Comparison of ENCODE assay signal across 20 mouse cellular contexts in genomic region chr1:191268797-191269647, GRCm38 (mm10). TPM values are rescaled to one million over a fixed set of nuclear protein-coding genes. Genes with fewer than 3 reads are reported as not detected.
DNase-seq lines count a peak whose midpoint lies in the region; ATAC-seq and TF ChIP-seq lines count a peak whose summit lies in the region.
"Had no signal": no experiment of that assay in that cellular context is flagged by ENCODE, and none has a peak within 500 bp of the region (broad histone marks: within the 10 kb centered on the region; RNA-seq: fewer than 3 reads in every experiment).

No protein-coding gene starts in this region.

- no peak for TF ChIP-seq CTCF in heart, adult 2 months (IDR thresholded peaks at IDR 0.05)
- no peak for TF ChIP-seq CTCF in left cerebral cortex, adult 2 months (IDR thresholded peaks at IDR 0.05)

- H3K27ac ChIP-seq in heart, adult 2 months = no peak overlapping the region
- H3K27ac ChIP-seq in left cerebral cortex, adult 2 months = 0 out of 2 replicates have a peak overlapping the region, but pooled peaks have one; percentile 26
- no peak overlapping the region for H3K27ac ChIP-seq in limb, embryonic 13.5 days
- H3K27ac ChIP-seq: embryonic facial prominence, embryonic 12.5 days; hindbrain, embryonic 15.5 days; liver, embryonic 13.5 days; midbrain, embryonic 12.5 days had no signal

- TF ChIP-seq EP300 in heart, adult 2 months (IDR thresholded peaks at IDR 0.05; ENCODE audit: insufficient read depth, low read depth, low read length) = no peak

- DNase-seq in heart, adult 2 months = no peak
- no peak for DNase-seq in heart, postnatal 36 days
- no peak for DNase-seq in left cerebral cortex, adult 2 months (ENCODE audit: extremely low spot score in 1 of 2, low spot score in 2 of 2)
- no peak for DNase-seq in left cerebral cortex, adult 9 months (ENCODE audit: low spot score in 2 of 2)
- DNase-seq in NIH3T3 (ENCODE audit: low read depth) = peak; percentile 75
- no peak for DNase-seq in cerebellum, adult 11 months
- DNase-seq in Muller cell, postnatal 12 days (ENCODE audit: inconsistent ontology term) = no peak
- DNase-seq: adrenal gland, adult 8-10 months; cerebellum, adult 8-10 months; liver, embryonic 13.5 days; lung, postnatal 10 days; right cerebral cortex, postnatal 4 days; thymus, postnatal 25 days had no signal

- ATAC-seq in limb, embryonic 13.5 days (ENCODE audit: low FRiP score, low read depth) = no peak
- ATAC-seq: forebrain, embryonic 16.5 days had no signal

- H3K36me3 ChIP-seq in heart, adult 2 months (ENCODE audit: control insufficient read depth, insufficient read depth, low read length) = no peaks in the 10 kb centered on the region
- H3K36me3 ChIP-seq in limb, embryonic 13.5 days = no peaks in the 10 kb centered on the region
- H3K36me3 ChIP-seq: embryonic facial prominence, embryonic 12.5 days; hindbrain, embryonic 15.5 days; kidney, embryonic 15.5 days; liver, embryonic 13.5 days; midbrain, embryonic 12.5 days had no signal

- no peaks in the 10 kb centered on the region for H3K79me2 ChIP-seq in heart, adult 2 months (replicated peaks; ENCODE audit: control insufficient read depth, insufficient read depth, low read length)

- no peak overlapping the region for H3K4me3 ChIP-seq in heart, adult 2 months
- H3K4me3 ChIP-seq in left cerebral cortex, adult 2 months = no peak overlapping the region
- H3K4me3 ChIP-seq in limb, embryonic 13.5 days = no peak overlapping the region
- H3K4me3 ChIP-seq: embryonic facial prominence, embryonic 12.5 days; hindbrain, embryonic 15.5 days; kidney, embryonic 15.5 days; liver, embryonic 13.5 days; midbrain, embryonic 12.5 days had no signal

- no peaks in the 10 kb centered on the region for H3K9me3 ChIP-seq in limb, embryonic 13.5 days
- H3K9me3 ChIP-seq: embryonic facial prominence, embryonic 12.5 days; hindbrain, embryonic 15.5 days; kidney, embryonic 15.5 days; liver, embryonic 13.5 days; midbrain, embryonic 12.5 days had no signal

- no peaks in the 10 kb centered on the region for H3K27me3 ChIP-seq in heart, adult 2 months (ENCODE audit: control insufficient read depth, insufficient read depth, low read length)
- no peaks in the 10 kb centered on the region for H3K27me3 ChIP-seq in limb, embryonic 13.5 days
- H3K27me3 ChIP-seq: embryonic facial prominence, embryonic 12.5 days; hindbrain, embryonic 15.5 days; kidney, embryonic 15.5 days; midbrain, embryonic 12.5 days had no signal

- peaks cover 4% of the 10 kb centered on the region; the same call in 1 of the 2 replicates for H3K4me1 ChIP-seq in heart, adult 2 months (ENCODE audit: control insufficient read depth, insufficient read depth, low read length)
- H3K4me1 ChIP-seq in limb, embryonic 13.5 days = peaks cover 24% of the 10 kb centered on the region
- H3K4me1 ChIP-seq: hindbrain, embryonic 15.5 days; liver, embryonic 13.5 days; midbrain, embryonic 12.5 days had no signal

- H3K9ac ChIP-seq in heart, adult 2 months (ENCODE audit: low read depth, low read length) = peak overlapping the region; percentile 19; the same call in 1 of the 2 replicates
- H3K9ac ChIP-seq in limb, embryonic 13.5 days = 0 out of 2 replicates have a peak overlapping the region, but pooled peaks have one; percentile 25
- H3K9ac ChIP-seq: embryonic facial prominence, embryonic 12.5 days; hindbrain, embryonic 15.5 days; kidney, embryonic 15.5 days; liver, embryonic 13.5 days; midbrain, embryonic 12.5 days had no signal

- intact Hi-C loops in heart, adult 2 months (cut with DNase I) = no loop called here
- intact Hi-C loops in heart, postnatal 36 days (cut with DNase I) = no loop called here
- intact Hi-C loops in left cerebral cortex, adult 2 months (cut with DNase I) = no loop called here

- WGBS in heart, adult 2 months = 36% methylated on average over 5 of the region's 5 CpGs
- WGBS in limb, embryonic 13.5 days = 67% methylated on average over 5 of the region's 5 CpGs

- no peak overlapping the region for H3K4me2 ChIP-seq in limb, embryonic 13.5 days (replicated peaks)
- H3K4me2 ChIP-seq: embryonic facial prominence, embryonic 12.5 days; hindbrain, embryonic 15.5 days; kidney, embryonic 15.5 days; liver, embryonic 13.5 days; midbrain, embryonic 12.5 days had no signal

- TF ChIP-seq POLR2A in heart, adult 2 months (IDR thresholded peaks at IDR 0.05; ENCODE audit: insufficient read depth, low read depth, low read length) = no peak

RNA-seq across cellular contexts. Expression of gene Nenf, which starts 49.0 kb away (rescaled TPM):
- 100 to 1,000 TPM in 1 of 2 experiments, 10 to 100 TPM in 1; 95.9 to 107 TPM for total RNA-seq in heart, adult 2 months (2021)
- 139 and 182 TPM in 2 replicates for polyA plus RNA-seq in heart, adult 2 months (2012; rRNA removed)
- 100 to 1,000 TPM; 105 to 108 TPM for total RNA-seq in heart, postnatal 36 days (2021)
- total RNA-seq in left cerebral cortex, adult 2 months (2021) = 10 to 100 TPM; 71.3 to 76.4 TPM
- polyA plus RNA-seq in limb, embryonic 13.5 days (2015; fragmentation: Nextera tagmentation; extraction: Ambion mirVana) = 96.0 and 97.8 TPM in 2 replicates

RNA-seq across cellular contexts. Expression of gene Atf3, which starts 51.2 kb away (rescaled TPM):
- total RNA-seq in heart, adult 2 months (2021) = 10 to 100 TPM; 11.0 to 11.5 TPM
- polyA plus RNA-seq in heart, adult 2 months (2012; rRNA removed) = 3.6 and 7.1 TPM in 2 replicates
- total RNA-seq in heart, postnatal 36 days (2021) = 10 to 100 TPM in 1 of 2 experiments, 1 to 10 TPM in 1; 5.0 to 17.9 TPM
- total RNA-seq in left cerebral cortex, adult 2 months (2021) = 1 to 10 TPM in 1 of 2 experiments, under 1 TPM in 1; 0.48 to 2.4 TPM
- 4.2 and 4.3 TPM in 2 replicates for polyA plus RNA-seq in limb, embryonic 13.5 days (2015; fragmentation: Nextera tagmentation; extraction: Ambion mirVana)
- polyA plus RNA-seq: testis, adult 2 months had no signal

RNA-seq across cellular contexts. Expression of gene Tmem206, which starts 56.7 kb away (rescaled TPM):
- 1 to 10 TPM; 3.3 to 3.6 TPM for total RNA-seq in heart, adult 2 months (2021)
- 3.9 and 6.0 TPM in 2 replicates for polyA plus RNA-seq in heart, adult 2 months (2012; rRNA removed)
- 1 to 10 TPM; 3.2 to 4.2 TPM for total RNA-seq in heart, postnatal 36 days (2021)
- 1 to 10 TPM; 9.3 to 9.4 TPM for total RNA-seq in left cerebral cortex, adult 2 months (2021)
- polyA plus RNA-seq in limb, embryonic 13.5 days (2015; fragmentation: Nextera tagmentation; extraction: Ambion mirVana) = 20.7 and 21.5 TPM in 2 replicates
